Mouse (Mus musculus): ENCODE results near the gene Inpp5a.

The Inpp5a gene

DNA sequence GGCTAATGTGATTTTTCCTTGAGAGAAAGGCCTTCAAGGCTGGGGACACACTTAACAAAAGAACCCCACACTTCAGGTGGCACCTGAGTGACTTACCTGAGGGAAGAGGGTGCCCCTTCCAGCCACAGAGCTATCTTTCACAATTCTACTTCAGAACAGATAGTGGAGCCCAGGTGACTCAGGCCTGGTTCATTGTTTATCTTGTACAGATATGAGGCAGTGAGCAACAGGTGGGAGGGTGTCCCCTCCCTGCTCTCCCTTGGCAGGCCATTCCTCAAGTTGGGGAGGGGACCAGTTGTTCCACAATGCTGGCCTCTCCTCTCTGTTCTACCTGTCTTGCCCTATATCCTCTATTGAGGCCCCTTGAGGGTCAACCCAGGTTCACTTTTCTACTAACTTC lies 17.5 kb upstream of the Inpp5a start:
- in situ Hi-C loops (cut with MboI, MseI): loop anchor here in 1 of 2 experiments (10.0 kb wide), 1 partner anchor 137 kb away; no protein-coding TSS in a partner anchor

DNA sequence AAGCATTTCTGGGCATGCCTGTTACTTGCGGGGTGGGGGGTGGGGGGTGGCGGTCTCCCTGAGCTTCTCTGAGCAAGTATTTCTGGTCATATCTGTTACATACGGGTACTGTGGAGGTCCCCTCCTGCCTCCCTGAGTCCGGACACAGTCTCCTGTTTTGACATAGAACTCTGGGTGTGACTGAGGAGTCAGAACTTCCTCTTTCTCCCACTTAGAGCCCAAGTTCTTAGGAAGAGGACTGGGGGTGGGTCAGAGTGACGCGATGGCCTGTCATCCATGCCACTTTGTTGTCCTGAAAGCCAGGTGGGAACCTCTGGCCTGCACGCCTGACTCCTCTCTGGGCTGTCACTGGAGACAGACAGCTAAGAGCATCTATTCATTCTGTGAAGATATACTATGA lies 11.5 kb upstream of the Inpp5a start:
- in situ Hi-C loops (cut with MboI, MseI): loop anchor here in 1 of 2 experiments (10.0 kb wide), 1 partner anchor 143 kb away; no protein-coding TSS in a partner anchor

- in situ Hi-C loops (cut with MboI, MseI): loop anchor here in 1 of 2 experiments (10.0 kb wide), 1 partner anchor 144 kb away; no protein-coding TSS in a partner anchor
Observed at GRCm38 (mm10) chr7:139378355-139378754, 10.6 kb upstream of the Inpp5a start.

DNA sequence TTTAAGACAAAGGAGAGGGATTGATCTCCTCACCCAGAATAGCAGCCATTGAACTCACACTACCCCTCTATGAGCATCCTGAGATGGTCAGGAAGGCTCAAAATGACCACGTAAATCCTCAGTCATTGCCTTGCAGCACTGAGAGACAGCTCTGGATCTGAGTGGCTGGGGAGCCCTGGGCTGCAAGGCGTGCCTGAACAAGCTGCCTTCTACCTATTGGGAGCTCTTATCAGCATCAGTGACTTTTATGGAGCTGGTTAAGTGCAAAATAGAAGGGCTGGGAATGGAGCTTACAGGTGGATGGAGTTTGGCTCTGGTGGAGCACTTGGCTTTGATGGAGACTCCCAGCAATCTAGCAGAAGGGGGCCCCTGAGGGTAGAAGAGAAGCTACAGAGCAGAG lies 9.2 kb upstream of the Inpp5a start:
- in situ Hi-C loops (cut with MboI, MseI): loop anchor here in 1 of 2 experiments (10.0 kb wide), 1 partner anchor 145 kb away; no protein-coding TSS in a partner anchor

- in situ Hi-C loops (cut with MboI, MseI): no loop called here
Observed at GRCm38 (mm10) chr7:139380225-139380624, 8.7 kb upstream of the Inpp5a start.

DNA sequence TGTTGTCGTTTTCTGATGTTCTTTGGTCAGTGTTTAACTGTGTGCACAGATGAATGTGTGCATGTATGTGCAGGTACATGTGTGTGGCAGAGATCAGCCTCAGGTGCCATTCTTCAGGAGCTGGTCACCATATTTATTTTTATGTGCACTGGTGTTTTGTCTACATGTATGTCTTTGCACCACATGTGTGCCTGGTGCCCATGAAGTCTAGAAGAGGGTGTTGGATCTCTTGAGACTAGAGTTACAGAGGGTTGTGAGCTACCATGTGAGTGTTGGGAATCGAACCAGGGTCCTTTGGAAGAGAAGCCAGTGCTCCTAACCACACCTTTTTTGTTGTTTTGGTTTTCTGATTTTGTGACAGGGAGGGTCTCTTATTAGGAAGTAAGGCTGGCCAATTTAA lies 7.0 kb upstream of the Inpp5a start:
- in situ Hi-C loops (cut with MboI, MseI): no loop called here

DNA sequence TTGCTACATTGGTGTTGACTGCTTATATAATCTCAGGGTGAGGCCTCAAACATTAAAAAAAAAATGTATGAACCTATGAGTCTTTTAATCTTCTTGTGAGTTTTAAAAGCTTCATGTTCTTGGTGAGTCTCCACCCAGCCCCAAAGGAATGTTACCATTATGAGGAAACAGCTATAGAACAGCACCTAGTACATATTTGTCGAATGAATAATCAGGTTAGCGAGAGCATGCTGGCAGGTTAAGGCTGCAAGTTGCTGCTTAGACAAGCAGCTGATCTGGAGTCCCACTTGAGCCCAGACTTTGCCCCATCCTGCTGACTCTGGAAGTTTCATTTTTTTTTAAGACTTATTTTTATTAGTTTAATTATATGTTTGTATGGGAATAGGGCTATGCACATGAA lies 6.1 kb upstream of the Inpp5a start:
- in situ Hi-C loops (cut with MboI, MseI): no loop called here

- in situ Hi-C loops (cut with MboI, MseI): no loop called here
Observed at GRCm38 (mm10) chr7:139384500-139384899, 4.4 kb upstream of the Inpp5a start.

DNA sequence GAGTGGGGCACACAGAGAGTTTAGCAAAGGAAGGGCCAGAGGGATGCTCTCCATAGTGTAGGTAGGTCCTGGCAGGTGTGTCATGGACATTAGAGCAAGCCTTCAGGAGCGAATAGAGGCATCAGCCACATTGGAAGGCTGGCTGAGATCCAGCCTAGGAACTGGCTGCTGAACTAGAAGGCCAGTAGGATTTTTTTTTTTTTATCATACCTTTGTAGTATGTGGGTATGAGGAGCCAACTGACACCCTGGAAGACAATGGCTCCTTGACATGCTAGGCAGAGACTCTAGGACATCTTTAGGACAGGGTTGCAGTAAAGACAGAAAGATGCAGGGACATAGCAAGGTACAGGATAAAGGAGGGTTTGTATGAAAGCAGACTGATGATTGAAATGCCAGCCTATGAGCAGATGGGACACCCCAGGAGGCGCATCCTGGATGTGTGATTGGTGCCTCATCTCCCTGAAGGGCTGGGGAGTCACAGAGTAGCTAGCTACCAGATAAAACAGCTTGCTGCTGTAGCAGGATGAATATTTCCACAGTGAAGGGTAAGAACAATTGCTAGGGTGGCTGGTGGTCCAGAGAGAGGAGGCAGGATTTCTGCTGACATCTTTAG lies 3.9 kb upstream of the Inpp5a start:
- in situ Hi-C loops (cut with MboI, MseI): no loop called here

- in situ Hi-C loops (cut with MboI, MseI): no loop called here
Observed at GRCm38 (mm10) chr7:139386933-139387690, 1.8 kb upstream of the Inpp5a start.

- in situ Hi-C loops (cut with MboI, MseI): no loop called here
Observed at GRCm38 (mm10) chr7:139387921-139388669, 814 bp upstream of the Inpp5a start.

GRCm38 (mm10) chr7:139389213-139389761 lies 378 bp downstream of the Inpp5a start:
- in situ Hi-C loops (cut with MboI, MseI): no loop called here

DNA sequence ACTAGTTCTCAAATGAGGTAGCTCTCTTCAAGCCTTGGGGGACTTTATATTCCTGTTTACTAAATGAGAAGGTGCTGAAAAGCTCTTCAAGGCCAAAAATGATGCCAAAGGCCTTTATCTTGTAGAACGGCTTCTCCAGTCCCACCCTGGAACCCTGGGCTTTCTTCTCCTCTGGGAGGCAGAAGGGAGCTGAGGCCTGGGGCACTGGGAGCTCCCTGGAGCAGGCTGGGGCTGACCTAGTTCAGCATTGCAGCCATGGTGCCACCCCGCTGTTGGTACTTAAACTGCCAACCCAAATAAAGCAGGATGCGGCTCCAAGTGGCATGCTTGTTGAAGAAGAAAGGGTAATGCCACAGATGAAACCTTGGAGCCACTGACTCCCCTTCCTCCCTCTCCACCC lies 1.5 kb downstream of the Inpp5a start:
- in situ Hi-C loops (cut with MboI, MseI): loop anchor here in 1 of 2 experiments (5.0 kb wide), 1 partner anchor 82 kb away; no protein-coding TSS in a partner anchor

- in situ Hi-C loops (cut with MboI, MseI): loop anchor here in 1 of 2 experiments (5.0 kb wide), 1 partner anchor 81 kb away; no protein-coding TSS in a partner anchor
Observed at GRCm38 (mm10) chr7:139390926-139391325, 2.0 kb downstream of the Inpp5a start.

GRCm38 (mm10) chr7:139391691-139392090 lies 2.8 kb downstream of the Inpp5a start:
- in situ Hi-C loops (cut with MboI, MseI): loop anchor here in 1 of 2 experiments (5.0 kb wide), 1 partner anchor 81 kb away; no protein-coding TSS in a partner anchor

DNA sequence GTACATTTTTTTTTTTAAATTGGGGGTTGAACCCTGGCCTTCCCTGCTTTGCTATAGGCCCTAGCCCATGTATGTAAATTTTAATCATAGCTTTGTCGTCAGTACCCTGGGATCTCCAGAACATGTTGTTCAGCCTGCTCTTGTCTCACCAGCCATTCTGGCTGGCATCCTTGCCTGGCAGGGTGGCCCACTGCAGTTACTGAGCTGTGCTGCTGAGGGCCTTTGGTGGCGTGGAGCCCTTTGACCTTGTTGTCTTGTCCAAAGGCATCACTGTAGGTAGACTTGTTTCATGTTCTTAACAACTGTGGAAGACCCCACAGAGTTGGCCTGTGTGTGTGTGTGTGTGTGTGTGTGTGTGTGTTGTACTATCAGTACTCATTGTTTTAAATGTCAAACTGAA lies 3.2 kb downstream of the Inpp5a start:
- in situ Hi-C loops (cut with MboI, MseI): loop anchor here in 1 of 2 experiments (5.0 kb wide), 1 partner anchor 80 kb away; no protein-coding TSS in a partner anchor

DNA sequence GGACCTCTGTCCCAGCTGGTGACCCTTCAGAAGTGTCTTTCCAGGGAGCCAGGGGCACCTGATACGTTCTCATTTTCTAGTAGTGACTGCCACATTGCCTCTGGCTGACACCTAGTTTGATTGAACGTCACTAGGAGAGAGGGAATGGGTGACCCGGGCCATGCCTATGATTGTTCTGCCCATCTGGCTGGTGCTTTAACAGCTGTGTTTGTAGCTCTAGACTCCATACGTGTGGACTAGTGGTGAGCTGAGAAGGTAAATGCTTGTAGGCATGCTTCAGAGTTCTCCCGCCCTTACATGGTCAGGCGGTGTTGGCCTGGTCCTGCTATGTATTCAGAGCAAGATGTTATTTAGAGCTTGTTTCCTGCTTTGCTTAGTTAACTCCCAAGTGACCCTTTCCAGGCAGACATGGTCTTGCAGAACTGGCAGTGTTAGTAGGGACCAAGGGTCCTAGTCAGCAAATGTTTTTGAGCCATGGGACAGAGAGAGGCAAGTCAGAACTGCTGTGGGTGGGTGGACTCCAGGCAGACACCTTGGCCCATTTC lies 3.9 kb downstream of the Inpp5a start:
- in situ Hi-C loops (cut with MboI, MseI): loop anchor here in 1 of 2 experiments (5.0 kb wide), 1 partner anchor 80 kb away; no protein-coding TSS in a partner anchor

DNA sequence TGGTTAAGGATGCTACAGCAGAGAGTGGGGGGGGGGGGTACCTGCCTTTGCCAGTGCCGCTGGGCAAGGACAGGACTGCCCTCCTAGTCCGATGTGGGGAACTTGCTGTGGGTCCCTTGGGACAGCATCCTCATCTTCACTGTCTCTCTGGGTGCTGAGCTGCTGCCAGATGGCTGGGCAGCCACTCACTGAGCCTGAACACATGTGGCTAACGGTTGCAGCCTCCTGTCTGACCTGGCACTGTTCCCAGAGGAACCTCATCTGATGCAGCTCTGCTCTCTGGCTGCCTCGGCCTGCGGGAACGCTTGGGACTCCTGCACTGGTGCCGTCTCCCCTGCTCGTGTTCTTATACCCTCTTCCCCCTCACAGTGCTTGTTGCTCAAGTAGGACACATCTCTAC lies 8.6 kb downstream of the Inpp5a start:
- in situ Hi-C loops (cut with MboI, MseI): loop anchor here in 1 of 2 experiments (5.0 kb wide), 1 partner anchor 180 kb away; no protein-coding TSS in a partner anchor

- in situ Hi-C loops (cut with MboI, MseI): loop anchor here in 1 of 2 experiments (5.0 kb wide), 1 partner anchor 181 kb away; no protein-coding TSS in a partner anchor
Observed at GRCm38 (mm10) chr7:139398111-139398510, 9.2 kb downstream of the Inpp5a start.

DNA sequence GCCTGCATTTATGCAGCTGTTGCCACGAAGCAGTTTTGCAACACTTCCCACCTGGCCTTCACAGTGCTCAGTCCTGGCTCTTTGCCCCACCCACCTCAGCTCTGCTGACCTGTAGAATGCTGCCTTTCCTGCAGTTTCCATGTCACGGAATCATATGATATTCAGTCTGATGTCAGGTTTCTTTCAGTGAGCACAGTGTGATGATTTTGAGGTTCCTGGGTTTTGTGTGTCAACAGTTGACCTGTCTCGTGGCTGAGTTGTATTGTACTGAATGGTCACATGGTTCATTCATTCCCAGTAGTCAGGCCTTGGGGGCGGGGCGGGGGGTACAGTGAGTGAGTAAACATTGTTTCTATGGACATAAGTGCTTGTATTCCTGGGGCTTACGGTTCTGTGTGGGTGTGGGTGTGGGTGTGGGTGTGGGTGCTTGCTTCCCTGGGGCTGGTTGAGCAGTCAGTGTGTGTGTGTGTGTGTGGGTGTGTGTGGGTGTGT lies 9.7 kb downstream of the Inpp5a start:
- in situ Hi-C loops (cut with MboI, MseI): loop anchor here in 1 of 2 experiments (5.0 kb wide), 1 partner anchor 181 kb away; no protein-coding TSS in a partner anchor
